Mouse (Mus musculus) left cerebral cortex, adult 2 months (tissue): ENCODE results near the gene Haus8. TPM values are rescaled to one million over a fixed set of nuclear protein-coding genes. Genes with fewer than 3 reads are reported as not detected.
"Not testable (repeated sequence)": the region's sequence is repeated elsewhere in the genome, so short reads cannot be mapped to it uniquely, and the experiment has no call there.

Source experiments
- DNase-seq, 2 experiments: peaks; one replicate each; pipeline ENCODE4 v3.0.0; 2021 to 2022; ENCODE audit warnings: low spot score in 2 of 2, mixed read lengths in 1 of 2; ENCODE audit errors: extremely low spot score in 1 of 2
- H3K27ac ChIP-seq: fragments of 200-600 bp; 2 replicates; pipeline ENCODE4 v1.8.1; 2022
- H3K4me3 ChIP-seq: fragments of 200-600 bp; 2 replicates; pipeline ENCODE4 v1.8.1; 2022
- CTCF ChIP-seq: fragments of 200-600 bp; IDR thresholded peaks from 2 replicates; pipeline ENCODE4 v1.8.1; 2022; ENCODE audit warnings: antibody characterized with exemption, mild to moderate bottlenecking, moderate library complexity
- intact Hi-C: fragments of 180-260 bp; cut with DNase I; formaldehyde crosslinking; loops from one replicate; pipeline ENCODE4 v1.15.1; 2025
- long read RNA-seq, 2 experiments: library from polyadenylated mRNA; stranded (forward); transcript quantifications; one replicate each; pipeline ENCODE4 v2.0.0; 2021; ENCODE audit warnings: borderline mapping rate in 2 of 2
- total RNA-seq, 2 experiments: library from RNA; stranded (reverse); gene quantifications; 2 replicates each; pipeline ENCODE4 v1.2.3; 2021

Haus8 gene
- total RNA-seq = 10 to 100 TPM; 10.0 to 14.7 TPM
- long read RNA-seq, experiment 1, partial matches to known transcripts = 0 of 6 reads
- long read RNA-seq, experiment 1, other reads (novel, unspliced or antisense) = 3 of 6 reads
- long read RNA-seq, experiment 2, partial matches to known transcripts = 1 of 7 reads
- long read RNA-seq, experiment 2, other reads (novel, unspliced or antisense) = 3 of 7 reads

GRCm38 (mm10) chr8:71272286-71273150 is at the start of gene Haus8, which contains the start of gene Myo9b:
TSS of gene Haus8 (minus strand) at chr8:71272934.
TSS of gene Myo9b (plus strand) at chr8:71272714.
- peak; percentile 96 to 97 for DNase-seq
- Histone ChIP-seq H3K4me3 (peak within 1 kb of the TSS; percentile 90), H3K27ac (peak within 1 kb of the TSS; percentile 82)
- intact Hi-C loops = loop anchor here (2.0 to 5.0 kb wide), 2 partner anchors 95 to 376 kb away; partner anchors contain the start of genes Rpl18a and Use1
- TF ChIP-seq CTCF = peak; percentile 60

- intact Hi-C loops, DNase-seq, H3K27ac ChIP-seq, H3K4me3 ChIP-seq: not testable (repeated sequence)
Measured at GRCm38 (mm10) chr8:71319760-71320159, 47.0 kb upstream of the Haus8 start.

GRCm38 (mm10) chr8:71318610-71319009 is 45.9 kb upstream of the Haus8 start:
- H3K4me3 ChIP-seq, H3K27ac ChIP-seq, DNase-seq, intact Hi-C loops: not testable (repeated sequence)

- intact Hi-C loops = no loop called here
- no peak for DNase-seq
- Histone ChIP-seq H3K4me3 (no peak overlapping the region), H3K27ac (no peak overlapping the region)
- TF ChIP-seq CTCF = no peak
Measured at GRCm38 (mm10) chr8:71316486-71317031, 43.8 kb upstream of the Haus8 start.

GRCm38 (mm10) chr8:71315972-71316371 is 43.2 kb upstream of the Haus8 start:
- Histone ChIP-seq H3K27ac (no peak overlapping the region), H3K4me3 (no peak overlapping the region)
- intact Hi-C loops = no loop called here
- no peak for TF ChIP-seq CTCF
- DNase-seq = no peak

- Histone ChIP-seq H3K4me3 (no peak overlapping the region), H3K27ac (no peak overlapping the region)
- no peak for TF ChIP-seq CTCF
- no peak for DNase-seq
- intact Hi-C loops = no loop called here
Measured at GRCm38 (mm10) chr8:71313951-71314350, 41.2 kb upstream of the Haus8 start.

GRCm38 (mm10) chr8:71312700-71313099 is 40.0 kb upstream of the Haus8 start:
- Histone ChIP-seq H3K4me3 (no peak overlapping the region), H3K27ac (peak overlapping the region; percentile 32; the same call in 1 of the 2 replicates)
- no peak for DNase-seq
- intact Hi-C loops = no loop called here
- TF ChIP-seq CTCF = no peak

GRCm38 (mm10) chr8:71310446-71310845 is 37.7 kb upstream of the Haus8 start:
- DNase-seq = no peak
- TF ChIP-seq CTCF = no peak
- intact Hi-C loops = no loop called here
- H3K4me3 ChIP-seq = no peak overlapping the region
- H3K27ac ChIP-seq = no peak overlapping the region

GRCm38 (mm10) chr8:71307913-71308312 is 35.2 kb upstream of the Haus8 start:
- no peak for TF ChIP-seq CTCF
- intact Hi-C loops = no loop called here
- H3K27ac ChIP-seq = no peak overlapping the region
- no peak for DNase-seq
- H3K4me3 ChIP-seq = no peak overlapping the region

DNA sequence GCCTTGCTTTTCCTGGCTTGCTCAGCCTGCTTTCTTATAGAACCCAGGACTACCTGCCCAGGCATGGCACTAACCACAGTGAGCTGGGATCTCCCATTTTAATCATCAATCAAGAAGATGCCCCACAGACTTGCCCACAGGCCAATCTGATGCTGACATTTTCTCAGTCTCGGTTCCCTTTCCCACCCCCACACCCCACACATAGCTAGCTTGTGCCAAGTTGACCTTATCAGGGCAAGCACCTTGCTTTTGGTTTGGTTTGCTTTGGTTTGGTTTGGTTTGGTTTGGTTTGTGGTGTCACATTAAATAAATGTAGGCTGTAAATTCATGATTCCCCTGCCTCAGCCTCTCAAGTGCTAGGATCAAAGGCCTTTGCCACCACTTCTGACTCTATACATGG is 34.6 kb upstream of the Haus8 start:
- H3K4me3 ChIP-seq = no peak overlapping the region
- intact Hi-C loops = no loop called here
- no peak for DNase-seq
- H3K27ac ChIP-seq = no peak overlapping the region
- no peak for TF ChIP-seq CTCF

DNA sequence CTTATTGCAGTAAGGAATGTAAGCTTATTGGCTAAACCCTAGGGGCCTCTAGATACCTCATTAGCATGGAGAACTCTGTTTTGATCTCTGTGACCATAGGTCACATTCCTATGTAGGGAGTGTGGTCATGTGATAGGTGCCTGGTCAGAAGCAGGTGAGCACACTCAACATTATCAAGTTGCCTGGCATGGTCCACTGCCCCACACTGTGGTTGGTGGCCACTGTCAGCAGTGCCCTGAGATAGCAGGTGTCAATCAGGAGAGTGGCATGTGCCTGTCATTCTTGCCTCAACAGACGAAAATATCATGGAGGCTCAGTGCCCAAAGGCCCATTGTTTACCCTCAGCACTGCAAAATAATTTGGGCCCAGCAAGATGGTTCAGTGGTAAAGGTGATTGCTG is 33.3 kb upstream of the Haus8 start:
- TF ChIP-seq CTCF = no peak
- intact Hi-C loops = no loop called here
- no peak for DNase-seq
- H3K27ac ChIP-seq = no peak overlapping the region
- no peak overlapping the region for H3K4me3 ChIP-seq

DNA sequence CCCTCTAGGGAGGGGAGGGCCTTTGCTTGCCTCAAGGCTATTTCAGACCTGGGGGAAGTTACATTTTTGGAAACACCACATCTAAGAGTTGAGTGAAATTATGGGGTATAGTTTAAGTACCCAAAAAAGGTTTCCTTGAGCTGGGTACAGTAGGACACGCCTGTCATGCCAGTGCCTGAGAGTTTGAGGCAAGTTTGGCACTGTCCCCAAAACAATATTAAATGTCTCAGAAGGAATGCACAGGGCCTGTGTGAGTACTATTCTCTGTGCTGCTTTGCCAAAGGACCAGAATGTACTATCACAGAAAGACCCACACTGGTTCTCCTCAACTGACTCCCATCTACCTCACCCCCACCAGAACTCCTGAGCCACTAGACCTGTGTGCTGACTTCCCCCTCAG is 30.9 kb upstream of the Haus8 start:
- TF ChIP-seq CTCF = no peak
- Histone ChIP-seq H3K27ac (no peak overlapping the region), H3K4me3 (no peak overlapping the region)
- no peak for DNase-seq
- intact Hi-C loops = no loop called here
